Mouse (Mus musculus): Measurements from ENCODE around the gene Prepl. TPM values are rescaled to one million over a fixed set of nuclear protein-coding genes. Genes with fewer than 3 reads are reported as not detected.
A peak's percentile ranks its signal among the peaks of the same experiment; 100 is the strongest.

Prepl gene
- polyA plus RNA-seq, 1 experiment from 2014 or later: 23.5 TPM

- peak overlapping the region; percentile 92 for H3K4me3 ChIP-seq
- WGBS: under 1% methylated on average over 16 of the region's 16 CpGs
- peak overlapping the region; percentile 90 for H3K4me2 ChIP-seq
- no peak for ATAC-seq (replicated peaks; ENCODE audit: insufficient number of reproducible peaks, insufficient read depth, low FRiP score, low read depth)
- peak overlapping the region; percentile 79 for H3K9ac ChIP-seq
- H3K4me1 ChIP-seq (replicated peaks): peaks cover 37% of the 10 kb centered on the region
- H3K9me3 ChIP-seq (replicated peaks): no peaks in the 10 kb centered on the region
- no peaks in the 10 kb centered on the region for H3K36me3 ChIP-seq
- H3K27me3 ChIP-seq: no peaks in the 10 kb centered on the region
- H3K27ac ChIP-seq: peak overlapping the region; percentile 83
Measured at GRCm38 (mm10) chr17:85089621-85090020, 420 bp downstream of the Prepl start.

GRCm38 (mm10) chr17:85089011-85089410 is 1.0 kb downstream of the Prepl start:
- Histone ChIP-seq H3K27me3 (no peaks in the 10 kb centered on the region), H3K4me3 (peak overlapping the region; percentile 92), H3K4me2 (peak overlapping the region; percentile 90), H3K9ac (no peak overlapping the region), H3K4me1 (replicated peaks) (peaks cover 37% of the 10 kb centered on the region), H3K9me3 (replicated peaks) (no peaks in the 10 kb centered on the region), H3K36me3 (no peaks in the 10 kb centered on the region), H3K27ac (no peak overlapping the region)
- WGBS: 52% methylated on average over 6 of the region's 6 CpGs
- no peak for ATAC-seq (replicated peaks; ENCODE audit: insufficient number of reproducible peaks, insufficient read depth, low FRiP score, low read depth)

DNA sequence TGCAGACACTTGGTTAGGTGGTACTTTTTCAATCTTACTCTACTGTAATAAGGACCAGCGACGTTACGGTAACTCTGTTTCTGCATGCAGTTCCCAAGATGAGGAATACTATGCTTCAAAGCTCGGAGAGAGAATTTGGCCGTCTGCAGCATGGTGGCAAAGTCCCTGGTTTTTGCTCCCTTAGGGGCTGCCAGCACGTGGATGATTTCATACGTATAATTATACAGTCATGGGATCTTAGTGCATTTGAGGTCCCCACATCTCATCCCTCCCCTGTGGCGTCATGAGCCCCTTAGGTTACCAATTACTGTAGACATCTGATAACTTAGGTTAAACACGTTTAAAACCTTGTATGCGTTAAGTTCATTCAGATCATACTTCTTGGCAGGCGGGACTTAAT is 1.6 kb downstream of the Prepl start:
- 85% methylated on average over 11 of the region's 11 CpGs for WGBS
- Histone ChIP-seq H3K4me1 (replicated peaks) (peaks cover 36% of the 10 kb centered on the region), H3K27me3 (no peaks in the 10 kb centered on the region), H3K9ac (no peak overlapping the region), H3K9me3 (replicated peaks) (no peaks in the 10 kb centered on the region), H3K4me2 (no peak overlapping the region), H3K27ac (no peak overlapping the region), H3K4me3 (no peak overlapping the region), H3K36me3 (no peaks in the 10 kb centered on the region; the same call in 1 of the 2 replicates)
- no peak for ATAC-seq (replicated peaks; ENCODE audit: insufficient number of reproducible peaks, insufficient read depth, low FRiP score, low read depth)

DNA sequence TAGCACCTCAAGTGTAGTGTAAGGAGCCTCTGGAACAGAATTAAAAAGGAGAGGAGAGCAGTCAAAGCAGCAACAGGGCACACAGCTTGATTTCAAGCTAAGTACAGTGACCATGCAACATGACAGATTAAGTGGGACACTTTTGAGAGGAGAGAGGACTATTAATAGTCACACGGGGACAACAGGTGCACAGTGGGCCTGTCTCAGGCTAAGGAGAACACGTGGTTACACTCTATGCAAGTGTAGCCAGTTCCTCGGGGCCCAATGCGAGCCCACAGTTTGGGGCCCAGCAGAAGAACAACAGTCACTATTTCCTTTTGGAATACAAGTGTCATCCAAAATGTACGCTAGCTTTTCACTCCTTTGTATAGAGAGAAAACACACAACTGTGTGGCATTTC is 2.5 kb downstream of the Prepl start:
- H3K9ac ChIP-seq: no peak overlapping the region

DNA sequence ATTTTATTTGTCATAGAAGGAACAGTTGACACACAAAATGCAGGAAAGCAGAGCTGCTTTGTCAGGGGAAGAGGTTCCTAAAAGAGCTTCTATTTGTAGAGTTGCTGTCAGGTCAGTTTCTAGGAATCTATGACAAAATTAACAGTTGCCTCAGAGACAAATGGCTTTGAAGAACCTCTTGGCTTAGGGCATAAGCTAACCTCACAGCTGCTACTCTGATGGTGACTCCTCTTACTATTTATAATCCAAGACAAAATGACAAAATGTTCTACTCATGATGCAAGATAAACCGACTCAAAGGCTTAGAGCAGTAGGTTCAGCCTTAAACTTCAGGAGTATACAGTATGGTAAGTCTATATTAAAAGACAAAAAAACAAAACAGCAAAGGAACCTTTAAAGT is 3.5 kb downstream of the Prepl start:
- 51% methylated on average over 1 of the region's 1 CpGs for WGBS
- Histone ChIP-seq H3K36me3 (no peaks in the 10 kb centered on the region; the same call in 1 of the 2 replicates), H3K4me2 (no peak overlapping the region), H3K4me1 (replicated peaks) (peaks cover 34% of the 10 kb centered on the region), H3K27ac (peak overlapping the region; percentile 40), H3K9ac (no peak overlapping the region), H3K4me3 (no peak overlapping the region), H3K27me3 (no peaks in the 10 kb centered on the region), H3K9me3 (replicated peaks) (no peaks in the 10 kb centered on the region)
- no peak for ATAC-seq (replicated peaks; ENCODE audit: insufficient number of reproducible peaks, insufficient read depth, low FRiP score, low read depth)

More for the DNA sequence above, 2.5 kb downstream of the Prepl start:
- 57% methylated on average over 5 of the region's 5 CpGs for WGBS
- no peaks in the 10 kb centered on the region for H3K9me3 ChIP-seq (replicated peaks)
- ATAC-seq (replicated peaks; ENCODE audit: insufficient number of reproducible peaks, insufficient read depth, low FRiP score, low read depth): no peak
- no peaks in the 10 kb centered on the region; the same call in 1 of the 2 replicates for H3K36me3 ChIP-seq
- H3K4me2 ChIP-seq: peak overlapping the region; percentile 22
- peaks cover 34% of the 10 kb centered on the region for H3K4me1 ChIP-seq (replicated peaks)
- no peaks in the 10 kb centered on the region for H3K27me3 ChIP-seq
- no peak overlapping the region for H3K4me3 ChIP-seq
- peak overlapping the region; percentile 67 for H3K27ac ChIP-seq

DNA sequence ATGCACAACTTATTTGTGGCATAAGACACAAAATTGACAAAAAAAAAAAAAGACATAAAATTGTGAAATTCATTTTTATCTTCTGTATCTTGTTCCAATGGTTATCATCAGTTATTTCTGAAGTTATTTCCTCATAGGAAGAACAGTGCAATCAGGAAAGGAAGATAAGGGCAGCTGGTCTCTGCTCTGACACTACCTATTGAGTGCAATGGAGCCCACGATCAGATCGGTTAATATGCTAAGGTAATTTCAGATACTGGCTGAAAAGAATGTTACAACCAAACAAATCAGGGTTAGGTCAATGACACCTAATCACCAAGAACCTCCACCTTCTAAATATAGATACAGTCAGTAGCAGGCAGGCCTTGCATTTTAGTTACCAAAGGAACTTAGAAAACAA is 4.7 kb downstream of the Prepl start:
- Histone ChIP-seq H3K27ac (no peak overlapping the region), H3K4me2 (no peak overlapping the region), H3K9me3 (replicated peaks) (no peaks in the 10 kb centered on the region), H3K36me3 (peaks cover 7% of the 10 kb centered on the region), H3K4me1 (replicated peaks) (peaks cover 30% of the 10 kb centered on the region), H3K9ac (no peak overlapping the region), H3K27me3 (no peaks in the 10 kb centered on the region), H3K4me3 (no peak overlapping the region)
- WGBS: 58% methylated on average over 2 of the region's 2 CpGs
- ATAC-seq (replicated peaks; ENCODE audit: insufficient number of reproducible peaks, insufficient read depth, low FRiP score, low read depth): no peak

- Histone ChIP-seq H3K9ac (no peak overlapping the region), H3K4me1 (replicated peaks) (peaks cover 3% of the 10 kb centered on the region; the same call in 1 of the 2 replicates), H3K36me3 (peaks cover 34% of the 10 kb centered on the region), H3K4me2 (no peak overlapping the region), H3K9me3 (replicated peaks) (no peaks in the 10 kb centered on the region), H3K27me3 (no peaks in the 10 kb centered on the region), H3K4me3 (no peak overlapping the region), H3K27ac (no peak overlapping the region)
- ATAC-seq (replicated peaks; ENCODE audit: insufficient number of reproducible peaks, insufficient read depth, low FRiP score, low read depth): no peak
- WGBS: 91% methylated on average over 11 of the region's 11 CpGs
Measured at GRCm38 (mm10) chr17:85080781-85081180, 9.3 kb downstream of the Prepl start.

DNA sequence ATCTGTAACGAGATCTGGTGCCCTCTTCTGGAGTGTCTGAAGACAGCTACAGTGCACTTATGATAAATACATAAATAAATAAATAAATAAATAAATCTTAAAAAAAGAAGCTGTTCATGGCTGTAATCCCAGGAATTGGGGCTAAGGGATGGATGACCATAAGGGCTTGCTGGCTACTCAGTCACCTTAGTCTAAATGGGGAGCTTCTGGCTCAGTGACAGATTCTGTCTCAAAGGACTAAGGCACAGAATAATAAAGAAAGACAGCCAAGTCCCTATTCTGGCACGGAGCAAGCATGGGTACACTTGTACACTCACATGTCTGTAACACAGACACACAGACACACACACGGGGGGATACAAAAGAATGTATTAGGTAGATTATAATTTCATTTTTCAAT is 10.8 kb downstream of the Prepl start:
- H3K9ac ChIP-seq: no peak overlapping the region
- H3K27ac ChIP-seq: no peak overlapping the region
- H3K36me3 ChIP-seq: peaks cover 44% of the 10 kb centered on the region
- no peaks in the 10 kb centered on the region for H3K27me3 ChIP-seq
- no peaks in the 10 kb centered on the region for H3K9me3 ChIP-seq (replicated peaks)
- 90% methylated on average over 3 of the region's 3 CpGs for WGBS
- H3K4me2 ChIP-seq: no peak overlapping the region
- H3K4me3 ChIP-seq: no peak overlapping the region
- no peak for ATAC-seq (replicated peaks; ENCODE audit: insufficient number of reproducible peaks, insufficient read depth, low FRiP score, low read depth)
- no peaks in the 10 kb centered on the region for H3K4me1 ChIP-seq (replicated peaks)

DNA sequence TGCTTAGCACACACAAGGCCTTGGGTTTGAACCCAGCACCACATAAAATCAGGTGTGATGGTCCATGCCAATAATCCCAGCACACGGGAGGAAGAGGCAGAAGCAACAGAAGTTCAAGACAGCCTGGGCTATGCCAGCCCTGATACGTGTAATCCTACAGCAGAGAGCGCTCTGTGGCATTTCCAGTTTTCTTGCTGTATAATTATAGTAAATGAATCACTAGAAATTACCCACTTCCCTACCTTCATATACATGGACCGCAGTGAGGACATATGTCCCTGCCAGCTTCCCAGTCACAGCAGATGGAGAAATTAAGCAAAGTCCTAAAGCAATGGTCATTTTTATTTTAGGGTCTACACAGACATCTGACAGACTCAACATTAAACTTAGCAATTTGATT is 16.0 kb downstream of the Prepl start:
- no peak overlapping the region for H3K4me3 ChIP-seq
- no peak overlapping the region for H3K27ac ChIP-seq
- H3K4me1 ChIP-seq (replicated peaks): peaks cover 7% of the 10 kb centered on the region
- no peak overlapping the region for H3K4me2 ChIP-seq
- peaks cover 43% of the 10 kb centered on the region for H3K36me3 ChIP-seq
- no peaks in the 10 kb centered on the region for H3K9me3 ChIP-seq (replicated peaks)
- no peaks in the 10 kb centered on the region for H3K27me3 ChIP-seq
- no peak for ATAC-seq (replicated peaks; ENCODE audit: insufficient number of reproducible peaks, insufficient read depth, low FRiP score, low read depth)
- WGBS: 88% methylated on average over 4 of the region's 4 CpGs
- H3K9ac ChIP-seq: no peak overlapping the region

DNA sequence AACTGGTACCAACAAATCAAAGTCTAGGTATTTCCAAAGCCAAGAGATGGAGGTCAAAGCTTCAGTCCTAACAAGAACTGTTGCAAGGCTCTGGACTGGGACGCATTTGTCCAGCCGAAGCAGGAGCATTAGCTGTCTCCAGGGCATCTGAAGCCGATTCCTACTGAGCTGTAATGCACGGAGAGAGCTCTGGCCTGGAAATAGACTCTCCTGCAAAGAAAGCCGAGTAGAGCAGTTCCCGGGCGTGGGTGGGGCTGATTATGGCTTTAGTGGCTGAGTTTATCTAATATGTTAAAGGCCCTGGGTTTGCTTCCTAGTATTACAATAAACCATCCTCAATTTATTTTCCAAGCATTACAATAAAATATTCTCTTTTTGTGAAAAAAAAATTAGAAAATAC is 16.8 kb downstream of the Prepl start:
- Histone ChIP-seq H3K36me3 (peaks cover 44% of the 10 kb centered on the region), H3K4me1 (replicated peaks) (peaks cover 7% of the 10 kb centered on the region), H3K9me3 (replicated peaks) (no peaks in the 10 kb centered on the region), H3K27ac (no peak overlapping the region), H3K9ac (no peak overlapping the region), H3K27me3 (no peaks in the 10 kb centered on the region), H3K4me3 (no peak overlapping the region), H3K4me2 (no peak overlapping the region)
- WGBS: 60% methylated on average over 7 of the region's 7 CpGs
- ATAC-seq (replicated peaks; ENCODE audit: insufficient number of reproducible peaks, insufficient read depth, low FRiP score, low read depth): no peak

DNA sequence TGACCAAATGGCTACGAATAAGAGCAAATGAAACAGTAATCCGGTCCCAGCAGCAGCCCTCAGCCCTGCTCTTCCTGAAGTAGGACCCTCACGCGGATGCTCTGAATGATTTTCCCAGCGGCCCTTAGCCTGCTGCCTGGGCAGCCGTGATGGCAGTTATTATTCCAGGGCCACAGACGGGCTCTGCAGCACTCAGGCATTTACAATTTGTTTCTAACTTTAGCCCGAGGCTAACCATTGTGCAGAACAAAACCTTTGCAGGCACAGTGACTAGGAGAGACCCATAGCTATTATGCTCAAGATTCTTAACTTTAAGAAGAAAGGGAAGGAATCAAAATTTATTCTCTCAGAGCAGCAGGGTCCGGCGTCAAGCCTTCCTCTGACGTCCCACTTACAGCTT is 17.7 kb downstream of the Prepl start:
- no peak overlapping the region for H3K4me3 ChIP-seq
- H3K27me3 ChIP-seq: no peaks in the 10 kb centered on the region
- no peak overlapping the region for H3K9ac ChIP-seq
- 53% methylated on average over 11 of the region's 11 CpGs for WGBS
- no peaks in the 10 kb centered on the region for H3K9me3 ChIP-seq (replicated peaks)
- H3K27ac ChIP-seq: no peak overlapping the region
- H3K4me1 ChIP-seq (replicated peaks): peaks cover 7% of the 10 kb centered on the region
- no peak for ATAC-seq (replicated peaks; ENCODE audit: insufficient number of reproducible peaks, insufficient read depth, low FRiP score, low read depth)
- no peak overlapping the region for H3K4me2 ChIP-seq
- peaks cover 41% of the 10 kb centered on the region for H3K36me3 ChIP-seq

- no peak for ATAC-seq (replicated peaks; ENCODE audit: insufficient number of reproducible peaks, insufficient read depth, low FRiP score, low read depth)
- Histone ChIP-seq H3K4me1 (replicated peaks) (peaks cover 7% of the 10 kb centered on the region), H3K4me2 (no peak overlapping the region), H3K9me3 (replicated peaks) (no peaks in the 10 kb centered on the region), H3K27ac (no peak overlapping the region), H3K9ac (no peak overlapping the region), H3K27me3 (no peaks in the 10 kb centered on the region), H3K36me3 (peaks cover 41% of the 10 kb centered on the region), H3K4me3 (no peak overlapping the region)
- WGBS: 87% methylated on average over 8 of the region's 8 CpGs
Measured at GRCm38 (mm10) chr17:85071088-85071775, 18.8 kb downstream of the Prepl start.

Measured in heart, embryonic 15.5 days (tissue).